Mouse (Mus musculus) stomach, embryonic 15.5 days (tissue): ENCODE measurements around the gene Orc4. TPM values are rescaled to one million over a fixed set of nuclear protein-coding genes. Genes with fewer than 3 reads are reported as not detected.

ENCODE experiments used
- ATAC-seq: fragments of 200-750 bp; cut with Nextera tagmentation; 2 replicates; pipeline ENCODE4 v1.8.0; 2017; ENCODE audit warnings: low read depth, moderate number of reproducible peaks, moderate TSS enrichment; ENCODE audit not compliant: insufficient read depth, low FRiP score
- H3K27ac ChIP-seq: fragments of 300-500 bp; sonication (generic); 2 replicates; pipeline ENCODE4 v1.5.1; 2015; ENCODE audit warnings: mild to moderate bottlenecking, inconsistent platforms
- H3K27me3 ChIP-seq: fragments of 300-500 bp; sonication (generic); replicated peaks from 2 replicates; pipeline ENCODE4 v1.6.1; 2015; ENCODE audit warnings: inconsistent platforms
- H3K36me3 ChIP-seq: fragments of 300-500 bp; sonication (generic); 2 replicates; pipeline ENCODE4 v1.6.1; 2015; ENCODE audit warnings: inconsistent platforms
- H3K4me1 ChIP-seq: fragments of 300-500 bp; sonication (generic); 2 replicates; pipeline ENCODE4 v1.6.1; 2015; ENCODE audit warnings: inconsistent platforms
- H3K4me2 ChIP-seq: fragments of 300-500 bp; sonication (generic); 2 replicates; pipeline ENCODE4 v1.6.1; 2015; ENCODE audit warnings: mild to moderate bottlenecking, inconsistent platforms
- H3K4me3 ChIP-seq: fragments of 300-500 bp; sonication (generic); replicated peaks from 2 replicates; pipeline ENCODE4 v1.5.1; 2015; ENCODE audit warnings: inconsistent platforms
- H3K9ac ChIP-seq: fragments of 300-500 bp; sonication (generic); 2 replicates; pipeline ENCODE4 v1.6.1; 2015; ENCODE audit warnings: inconsistent platforms
- H3K9me3 ChIP-seq: fragments of 300-500 bp; sonication (generic); 2 replicates; pipeline ENCODE4 v1.6.1; 2016; ENCODE audit warnings: inconsistent platforms
- WGBS: fragments of 180-500 bp; shearing (Covaris S2); methylation state at CpG from one replicate; pipeline ENCODE4 v1.1.7; 2015; 5-methylcytosine and 5-hydroxymethylcytosine counted together
- polyA plus RNA-seq: library from polyadenylated mRNA; unstranded; fragments of >200 nt; fragmentation: Nextera tagmentation; extraction: Ambion mirVana; gene quantifications from 2 replicates; pipeline ENCODE4 v1.2.1, GENCODE M21; 2015

The Orc4 gene
- polyA plus RNA-seq, result 90.9 and 106 TPM in 2 replicates

DNA sequence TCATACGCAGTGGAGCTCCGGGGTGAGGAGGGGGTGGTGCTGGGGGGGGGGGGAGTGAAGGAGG is at the start of gene Orc4:
TSS of gene Orc4 (minus strand) at position 26 of the 64 bp plus-strand sequence.
- no peak for ATAC-seq
- 0% methylated on average over 2 of the region's 2 CpGs for WGBS
- H3K4me1 ChIP-seq, result peaks cover 3% of the 10 kb centered on the region; the same call in 1 of the 2 replicates

DNA sequence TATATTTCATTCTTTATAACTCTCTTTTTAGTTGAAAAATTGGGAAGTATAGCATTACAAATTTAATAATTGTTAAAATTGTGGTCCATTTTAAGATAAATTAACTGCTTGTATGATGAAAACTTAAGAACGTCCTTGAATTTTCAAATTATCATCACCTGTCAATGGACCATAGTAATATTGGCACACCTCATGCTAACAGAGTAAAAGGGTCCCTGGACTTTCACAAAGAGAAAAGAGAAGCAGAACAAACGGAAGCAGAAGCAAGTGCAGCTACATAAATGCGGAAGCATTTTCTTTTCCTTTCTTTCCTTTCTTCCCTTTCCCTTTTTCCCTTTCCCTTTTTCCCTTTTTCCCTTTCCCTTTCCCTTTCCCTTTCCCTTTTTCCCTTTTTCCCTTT is 40.2 kb upstream of the Orc4 start:
- no peaks in the 10 kb centered on the region for H3K4me1 ChIP-seq
- H3K36me3 ChIP-seq, result no peaks in the 10 kb centered on the region
- 89% methylated on average over 3 of the region's 3 CpGs for WGBS
- H3K9me3 ChIP-seq, result no peaks in the 10 kb centered on the region
- H3K9ac ChIP-seq, result no peak overlapping the region
- H3K4me3 ChIP-seq, result no peak overlapping the region
- no peak overlapping the region for H3K4me2 ChIP-seq
- no peak overlapping the region for H3K27ac ChIP-seq
- no peak for ATAC-seq
- H3K27me3 ChIP-seq, result no peaks in the 10 kb centered on the region

More for the DNA sequence above, at the start of gene Orc4:
- no peaks in the 10 kb centered on the region for H3K27me3 ChIP-seq
- H3K9ac ChIP-seq, result peak within 1 kb of the TSS; percentile 92
- peak within 1 kb of the TSS; percentile 80 for H3K4me3 ChIP-seq
- peak within 1 kb of the TSS; percentile 58 for H3K4me2 ChIP-seq
- H3K36me3 ChIP-seq, result no peaks in the 10 kb centered on the region
- H3K27ac ChIP-seq, result peak within 1 kb of the TSS; percentile 97
- no peaks in the 10 kb centered on the region for H3K9me3 ChIP-seq

DNA sequence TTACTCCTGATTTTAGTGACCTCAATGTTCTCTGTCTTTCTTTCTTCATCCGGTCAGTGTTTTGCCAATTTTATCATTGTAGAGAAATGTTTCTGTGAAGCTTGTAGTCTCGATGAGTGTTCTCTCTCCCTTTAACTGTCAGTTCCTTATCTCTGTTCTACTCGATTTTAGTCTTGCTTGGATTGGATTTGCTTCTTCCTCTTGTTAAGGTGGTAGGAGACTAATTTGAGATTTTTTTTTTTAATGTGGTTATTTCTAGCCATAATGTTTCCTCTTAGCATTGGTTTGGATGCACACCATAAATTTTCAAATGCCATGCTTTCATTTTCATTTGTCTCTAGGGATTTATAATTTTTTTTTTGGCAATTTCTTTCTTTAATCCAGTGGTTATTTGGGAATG is 28.8 kb upstream of the Orc4 start:
- WGBS, result 69% methylated on average over 3 of the region's 3 CpGs
- Histone ChIP-seq H3K9me3 (no peaks in the 10 kb centered on the region), H3K4me3 (no peak overlapping the region), H3K36me3 (no peaks in the 10 kb centered on the region), H3K4me1 (no peaks in the 10 kb centered on the region), H3K27me3 (no peaks in the 10 kb centered on the region), H3K9ac (no peak overlapping the region), H3K27ac (no peak overlapping the region), H3K4me2 (no peak overlapping the region)
- no peak for ATAC-seq

DNA sequence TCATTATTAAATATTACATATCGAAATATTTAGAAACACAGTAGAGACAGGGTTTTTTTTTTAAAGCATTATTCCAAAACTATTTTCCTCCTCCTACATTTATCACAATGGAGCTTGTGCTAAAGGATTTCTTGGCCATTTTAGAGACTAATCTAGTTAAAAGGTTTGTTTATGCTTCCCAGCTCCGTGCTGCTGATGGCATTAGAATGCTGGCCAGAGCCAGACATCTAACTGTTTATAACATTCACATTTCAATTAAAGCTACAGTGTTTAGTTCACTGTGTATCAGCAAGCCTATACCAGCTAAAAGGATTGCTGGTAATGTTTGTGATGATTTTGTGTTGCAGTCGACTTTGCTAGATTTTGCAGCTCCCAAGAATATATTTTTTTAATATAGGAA is 6.5 kb upstream of the Orc4 start:
- H3K36me3 ChIP-seq, result no peaks in the 10 kb centered on the region
- no peaks in the 10 kb centered on the region for H3K9me3 ChIP-seq
- H3K9ac ChIP-seq, result no peak overlapping the region
- no peaks in the 10 kb centered on the region for H3K4me1 ChIP-seq
- no peak overlapping the region for H3K4me2 ChIP-seq
- H3K27me3 ChIP-seq, result no peaks in the 10 kb centered on the region
- no peak overlapping the region for H3K4me3 ChIP-seq
- H3K27ac ChIP-seq, result no peak overlapping the region
- 42% methylated on average over 3 of the region's 3 CpGs for WGBS
- no peak for ATAC-seq

DNA sequence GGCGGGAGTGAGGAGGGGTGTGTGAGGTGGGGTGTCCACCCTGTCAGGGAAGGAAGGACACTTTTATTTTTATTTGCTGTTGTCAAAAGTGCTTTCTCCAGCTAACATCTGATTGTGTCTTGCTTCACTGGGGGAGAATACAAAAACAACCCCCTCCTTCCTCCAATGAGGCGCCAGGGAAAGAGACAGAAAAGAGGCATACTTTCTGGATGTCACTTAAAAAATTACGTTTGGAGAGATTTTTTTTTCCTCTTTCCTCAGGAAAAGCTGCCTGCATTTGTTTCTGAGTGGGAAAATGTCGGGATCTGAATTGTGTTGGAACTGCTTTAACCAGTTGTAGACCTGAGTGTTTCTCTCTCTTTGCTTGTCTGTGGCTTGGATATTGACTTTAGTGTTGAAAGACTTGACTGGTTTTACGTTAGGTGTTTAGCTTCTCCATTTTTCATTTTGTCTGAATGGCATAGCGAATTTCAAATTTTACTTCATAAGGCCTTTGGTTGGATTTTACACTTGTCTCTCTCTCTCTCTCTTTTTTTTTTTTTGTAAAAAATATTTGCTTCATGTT is 321 bp upstream of the Orc4 start:
- ATAC-seq, result no peak
- Histone ChIP-seq H3K9ac (peak overlapping the region; percentile 92), H3K9me3 (no peaks in the 10 kb centered on the region), H3K4me2 (peak overlapping the region; percentile 58), H3K4me1 (peaks cover 3% of the 10 kb centered on the region; the same call in 1 of the 2 replicates), H3K27me3 (no peaks in the 10 kb centered on the region), H3K4me3 (peak overlapping the region; percentile 80), H3K36me3 (no peaks in the 10 kb centered on the region), H3K27ac (peak overlapping the region; percentile 97)
- 4% methylated on average over 6 of the region's 6 CpGs for WGBS

DNA sequence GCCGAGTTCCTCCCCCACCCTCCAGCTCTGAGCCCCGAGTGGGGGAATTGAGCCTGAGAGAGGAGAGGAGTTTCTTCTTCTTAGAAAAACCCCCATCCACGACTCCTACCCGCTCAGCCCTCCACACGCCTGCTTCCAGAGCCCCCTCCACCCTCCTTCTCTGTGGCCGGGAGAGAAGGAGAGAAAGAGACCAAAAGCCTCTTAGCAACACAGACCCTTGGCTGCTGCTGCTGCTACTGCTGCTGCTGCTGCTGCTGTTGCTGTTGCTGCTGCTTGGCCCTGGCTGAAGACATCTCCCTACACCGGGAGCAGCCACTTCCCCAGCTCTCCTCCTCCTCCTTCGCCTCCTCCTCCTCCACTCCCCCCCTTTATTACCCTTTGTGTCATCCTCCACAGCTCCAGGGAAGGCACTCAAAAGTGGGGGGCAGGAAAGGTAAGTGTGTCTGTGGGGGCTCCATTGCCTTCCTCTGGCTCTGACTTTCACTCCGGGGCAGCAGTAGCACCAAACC is 280 bp downstream of the Orc4 start:
- WGBS, result 1% methylated on average over 8 of the region's 9 CpGs

DNA sequence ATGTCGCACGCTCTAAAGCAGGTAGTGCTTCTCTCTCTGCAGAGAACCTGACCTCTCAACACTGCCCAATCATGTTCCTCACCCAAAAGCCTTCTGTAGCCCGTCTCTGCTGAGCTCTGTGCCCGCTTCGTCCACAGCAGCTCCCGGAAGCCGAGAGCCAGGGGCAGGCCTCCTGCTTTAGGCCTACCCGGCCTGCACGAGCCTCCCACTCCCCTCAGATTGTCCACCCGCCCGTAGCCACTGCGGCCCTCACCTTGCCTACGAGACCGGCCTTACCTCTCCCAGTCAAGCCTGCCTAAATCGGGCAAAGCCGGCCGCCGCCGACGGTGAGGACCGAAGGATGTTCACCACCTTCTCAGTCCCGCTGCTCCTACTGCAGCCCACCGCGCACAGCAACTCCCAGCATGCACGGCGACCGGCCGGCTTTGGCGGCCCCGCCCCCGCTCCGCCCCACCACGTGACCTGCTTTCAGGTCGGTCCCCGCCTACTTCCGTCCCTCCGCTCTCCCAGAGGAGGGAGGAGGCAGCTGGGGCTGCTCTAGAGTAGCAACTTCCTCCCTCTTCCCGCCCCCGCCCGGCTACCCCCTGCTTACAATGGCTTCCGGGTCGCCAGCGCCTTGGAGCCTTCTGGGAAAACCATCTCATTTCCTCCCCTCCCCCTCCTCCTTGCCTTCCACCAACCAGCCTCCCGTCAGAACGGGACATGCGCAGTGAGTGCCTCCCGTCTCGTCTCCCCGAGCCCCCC is 1.1 kb downstream of the Orc4 start, which contains the start of gene Mbd5:
TSS of gene Mbd5 (plus strand) at position 668 of the 744 bp plus-strand sequence.
- Histone ChIP-seq H3K9ac (peak within 1 kb of the TSS; percentile 92), H3K36me3 (no peaks in the 10 kb centered on the region), H3K4me3 (peak within 1 kb of the TSS; percentile 80), H3K27ac (peak within 1 kb of the TSS; percentile 97), H3K4me2 (peak within 1 kb of the TSS; percentile 58), H3K27me3 (no peaks in the 10 kb centered on the region), H3K9me3 (no peaks in the 10 kb centered on the region), H3K4me1 (peaks cover 3% of the 10 kb centered on the region; the same call in 1 of the 2 replicates)
- ATAC-seq, result peak; percentile 99
- WGBS, result 0% methylated on average over 49 of the region's 49 CpGs

More for the DNA sequence above, 280 bp downstream of the Orc4 start:
- Histone ChIP-seq H3K36me3 (no peaks in the 10 kb centered on the region), H3K27ac (peak overlapping the region; percentile 97), H3K4me1 (peaks cover 3% of the 10 kb centered on the region; the same call in 1 of the 2 replicates), H3K4me3 (peak overlapping the region; percentile 80), H3K9me3 (no peaks in the 10 kb centered on the region), H3K27me3 (no peaks in the 10 kb centered on the region), H3K4me2 (peak overlapping the region; percentile 58), H3K9ac (peak overlapping the region; percentile 92)
- peak; percentile 24 for ATAC-seq

DNA sequence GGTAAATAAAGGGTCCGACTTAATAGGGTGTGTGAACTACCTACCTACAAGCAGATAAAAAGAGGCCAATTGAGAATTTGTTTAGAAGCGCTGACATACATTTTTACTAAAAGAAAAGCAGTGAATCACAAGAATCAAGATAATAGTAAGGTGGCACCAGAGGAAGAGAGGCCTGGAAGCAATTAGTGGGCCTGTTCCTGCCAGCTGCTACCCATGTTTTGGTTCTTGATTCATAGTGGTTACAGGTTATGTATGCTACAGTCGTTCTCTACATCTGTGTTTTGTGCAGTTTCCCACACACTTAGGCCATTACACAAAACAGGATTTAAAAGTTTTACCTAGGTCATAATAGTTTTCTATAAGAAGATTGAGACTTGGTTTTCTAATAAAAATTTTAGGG is 2.3 kb downstream of the Orc4 start:
- Histone ChIP-seq H3K9ac (no peak overlapping the region), H3K4me3 (peak overlapping the region; percentile 23), H3K27ac (no peak overlapping the region), H3K4me2 (peak overlapping the region; percentile 53), H3K4me1 (peaks cover 3% of the 10 kb centered on the region; the same call in 1 of the 2 replicates), H3K36me3 (no peaks in the 10 kb centered on the region), H3K27me3 (no peaks in the 10 kb centered on the region), H3K9me3 (no peaks in the 10 kb centered on the region)
- WGBS, result 62% methylated on average over 3 of the region's 3 CpGs
- ATAC-seq, result no peak

DNA sequence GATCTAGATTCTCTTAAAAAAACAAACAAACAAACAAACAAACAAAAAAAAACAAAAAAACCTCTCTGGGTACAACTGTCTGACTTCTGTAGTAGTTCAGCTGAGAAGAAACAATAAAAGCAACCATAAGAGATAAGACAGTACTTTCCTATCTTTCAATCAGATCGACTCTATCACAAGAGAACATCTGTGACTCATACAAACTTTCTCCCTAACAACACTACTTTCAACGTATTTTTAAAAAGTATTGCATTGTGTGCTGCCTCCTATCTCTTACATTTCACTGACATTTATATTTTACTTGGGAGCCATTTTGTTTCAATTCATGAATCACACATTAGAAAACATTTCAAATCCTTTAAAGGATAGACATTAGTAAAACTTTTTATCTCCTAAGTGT is 15.0 kb downstream of the Orc4 start:
- Histone ChIP-seq H3K9ac (no peak overlapping the region), H3K4me2 (no peak overlapping the region), H3K36me3 (peaks cover 3% of the 10 kb centered on the region; the same call in 1 of the 2 replicates), H3K27ac (no peak overlapping the region), H3K9me3 (no peaks in the 10 kb centered on the region), H3K4me3 (no peak overlapping the region), H3K27me3 (no peaks in the 10 kb centered on the region), H3K4me1 (no peaks in the 10 kb centered on the region)
- ATAC-seq, result no peak
- WGBS, result 75% methylated on average over 2 of the region's 2 CpGs

DNA sequence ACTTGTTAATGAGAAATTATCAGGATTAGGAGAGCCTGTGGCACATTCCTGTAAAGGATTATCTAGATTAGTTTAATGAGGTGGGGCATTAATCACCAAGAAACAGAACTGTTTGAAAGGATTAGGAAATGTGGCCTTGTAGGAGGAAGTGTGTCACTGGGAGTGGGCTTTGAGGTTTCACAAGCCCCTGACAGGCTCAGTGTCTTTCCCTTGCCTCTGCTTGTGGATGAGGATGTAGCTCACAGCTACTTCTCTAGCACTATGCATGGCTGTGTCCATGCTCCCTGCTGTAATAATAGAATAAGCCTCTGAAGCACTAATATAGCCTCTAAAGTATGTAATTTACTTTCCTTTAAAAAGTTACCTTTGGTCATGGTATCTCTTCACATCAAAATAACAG is 34.2 kb downstream of the Orc4 start:
- Histone ChIP-seq H3K4me3 (no peak overlapping the region), H3K4me2 (no peak overlapping the region), H3K27ac (no peak overlapping the region), H3K9me3 (no peaks in the 10 kb centered on the region), H3K9ac (no peak overlapping the region), H3K36me3 (0 out of 2 replicates have a peak, but pooled peaks cover 8% of the 10 kb centered on the region), H3K4me1 (no peaks in the 10 kb centered on the region), H3K27me3 (no peaks in the 10 kb centered on the region)
- no peak for ATAC-seq

DNA sequence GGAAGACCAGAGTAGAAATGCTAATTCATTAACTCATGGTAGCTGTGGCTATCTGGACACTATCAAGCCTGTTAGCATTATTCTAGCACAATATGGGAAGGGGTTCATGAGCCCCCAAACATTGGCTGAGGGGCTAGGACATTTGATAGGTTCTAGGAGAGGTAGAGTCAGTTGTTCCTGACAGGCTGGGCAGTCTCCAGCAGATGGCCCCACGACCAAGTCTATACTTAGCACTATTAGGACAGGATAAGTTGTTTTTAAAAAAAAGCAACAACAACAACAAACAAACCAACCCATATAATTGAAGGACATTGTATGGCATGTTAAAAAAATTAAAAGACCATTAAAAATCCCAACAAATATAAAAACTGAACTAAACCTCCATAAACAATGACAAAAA is 35.9 kb downstream of the Orc4 start:
- Histone ChIP-seq H3K4me2 (no peak overlapping the region), H3K36me3 (0 out of 2 replicates have a peak, but pooled peaks cover 8% of the 10 kb centered on the region), H3K27me3 (no peaks in the 10 kb centered on the region), H3K4me3 (no peak overlapping the region), H3K9ac (no peak overlapping the region), H3K4me1 (no peaks in the 10 kb centered on the region), H3K27ac (no peak overlapping the region), H3K9me3 (no peaks in the 10 kb centered on the region)
- no peak for ATAC-seq
- WGBS, result 67% methylated on average over 1 of the region's 1 CpGs

DNA sequence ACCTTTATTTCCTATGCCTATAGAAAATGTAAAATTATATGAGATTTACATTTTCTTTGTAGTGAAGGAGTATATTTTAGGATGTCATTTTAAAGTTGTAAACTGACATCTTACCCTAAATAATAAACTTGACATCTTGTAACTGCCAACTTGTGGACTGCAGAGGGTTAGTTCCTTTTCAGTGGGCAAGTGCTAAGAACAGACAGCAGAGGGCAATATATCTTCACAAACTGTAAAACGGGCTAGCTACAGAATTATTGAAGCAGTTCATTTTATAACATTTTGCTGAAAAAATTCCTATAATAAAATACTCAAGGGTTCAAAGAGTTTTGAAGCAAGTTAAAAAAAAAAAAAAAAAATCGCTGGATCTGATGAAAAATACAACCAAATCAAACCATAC is 41.2 kb downstream of the Orc4 start:
- ATAC-seq, result no peak
- Histone ChIP-seq H3K4me3 (no peak overlapping the region), H3K4me2 (no peak overlapping the region), H3K9me3 (no peaks in the 10 kb centered on the region), H3K36me3 (peaks cover 14% of the 10 kb centered on the region; the same call in 1 of the 2 replicates), H3K27me3 (no peaks in the 10 kb centered on the region), H3K4me1 (no peaks in the 10 kb centered on the region), H3K27ac (no peak overlapping the region), H3K9ac (no peak overlapping the region)
- 46% methylated on average over 2 of the region's 2 CpGs for WGBS
